Mouse (Mus musculus) left cerebral cortex, postnatal 14 days (tissue): ENCODE data around the gene Gpr3. TPM values are rescaled to one million over a fixed set of nuclear protein-coding genes. Genes with fewer than 3 reads are reported as not detected.
A peak's percentile ranks its signal among the peaks of the same experiment; 100 is the strongest.

Experiments
- DNase-seq, 2 experiments: peaks; one replicate each; pipeline ENCODE4 v3.0.0; 2021 to 2022; ENCODE audit warnings: low spot score in 2 of 2, mixed read lengths in 1 of 2
- intact Hi-C: fragments of 180-260 bp; cut with DNase I; formaldehyde crosslinking; loops from one replicate; pipeline ENCODE4 v1.15.1; 2025
- total RNA-seq, 2 experiments: library from RNA; stranded (reverse); gene quantifications; 2 replicates each; pipeline ENCODE4 v1.2.3; 2021

Gpr3 gene
- total RNA-seq, 2 experiments from 2014 or later: 7.4 to 10.0 TPM

- intact Hi-C loops: loop anchor here (10.0 kb wide), 1 partner anchor 251 kb away; no protein-coding TSS in a partner anchor
- no peak for DNase-seq
These were observed 8.7 kb downstream of the Gpr3 start for GRCm38 (mm10) chr4:133203591-133203990.

GRCm38 (mm10) chr4:133202254-133202653, 10.1 kb downstream of the Gpr3 start:
- intact Hi-C loops: loop anchor here (10.0 kb wide), 1 partner anchor 253 kb away; no protein-coding TSS in a partner anchor
- no peak for DNase-seq

GRCm38 (mm10) chr4:133201006-133201771, 11.1 kb downstream of the Gpr3 start:
- peak; percentile 52 to 64 for DNase-seq

GRCm38 (mm10) chr4:133200343-133200742, 12.0 kb downstream of the Gpr3 start:
- intact Hi-C loops: loop anchor here (10.0 kb wide), 1 partner anchor 254 kb away; no protein-coding TSS in a partner anchor
- DNase-seq: peak in 1 of 2 experiments; percentile 56

More at GRCm38 (mm10) chr4:133201006-133201771, 11.1 kb downstream of the Gpr3 start:
- intact Hi-C loops: loop anchor here (10.0 kb wide), 1 partner anchor 254 kb away; no protein-coding TSS in a partner anchor

- intact Hi-C loops: loop anchor here (10.0 kb wide), 2 partner anchors 65 to 255 kb away; partner anchors contain the start of gene Wasf2
- DNase-seq: no peak
These were observed 12.6 kb downstream of the Gpr3 start for GRCm38 (mm10) chr4:133199743-133200142.

- DNase-seq: no peak
- intact Hi-C loops: loop anchor here (10.0 kb wide), 1 partner anchor 64 kb away; the partner anchor contains the start of gene Wasf2
These were observed 13.8 kb downstream of the Gpr3 start for GRCm38 (mm10) chr4:133198337-133199180.

GRCm38 (mm10) chr4:133197801-133198286, 14.5 kb downstream of the Gpr3 start:
- DNase-seq: no peak
- intact Hi-C loops: loop anchor here (10.0 kb wide), 1 partner anchor 63 kb away; the partner anchor contains the start of gene Wasf2

GRCm38 (mm10) chr4:133197355-133197754, 15.0 kb downstream of the Gpr3 start:
- no peak for DNase-seq
- intact Hi-C loops: loop anchor here (10.0 kb wide), 1 partner anchor 63 kb away; the partner anchor contains the start of gene Wasf2

GRCm38 (mm10) chr4:133196852-133197251, 15.5 kb downstream of the Gpr3 start:
- no peak for DNase-seq
- intact Hi-C loops: loop anchor here (10.0 kb wide), 1 partner anchor 62 kb away; the partner anchor contains the start of gene Wasf2

GRCm38 (mm10) chr4:133196136-133196535, 16.2 kb downstream of the Gpr3 start:
- intact Hi-C loops: loop anchor here (10.0 kb wide), 1 partner anchor 61 kb away; the partner anchor contains the start of gene Wasf2
- no peak for DNase-seq

GRCm38 (mm10) chr4:133195014-133195413, 17.3 kb downstream of the Gpr3 start:
- intact Hi-C loops: loop anchor here (10.0 kb wide), 1 partner anchor 60 kb away; the partner anchor contains the start of gene Wasf2

GRCm38 (mm10) chr4:133194482-133194881, 17.9 kb downstream of the Gpr3 start:
- no peak for DNase-seq
- intact Hi-C loops: loop anchor here (10.0 kb wide), 1 partner anchor 60 kb away; the partner anchor contains the start of gene Wasf2

More at GRCm38 (mm10) chr4:133195014-133195413, 17.3 kb downstream of the Gpr3 start:
- DNase-seq: no peak

GRCm38 (mm10) chr4:133189396-133189795, 22.9 kb downstream of the Gpr3 start:
- DNase-seq: no peak
- intact Hi-C loops: no loop called here

- intact Hi-C loops: no loop called here
- no peak for DNase-seq
These were observed 25.5 kb downstream of the Gpr3 start for GRCm38 (mm10) chr4:133186856-133187255.

- intact Hi-C loops: no loop called here
- DNase-seq: no peak
These were observed 26.4 kb downstream of the Gpr3 start for GRCm38 (mm10) chr4:133185893-133186292.

- peak; percentile 28 to 61 for DNase-seq
- intact Hi-C loops: no loop called here
These were observed 27.3 kb downstream of the Gpr3 start for GRCm38 (mm10) chr4:133184898-133185665.

- DNase-seq: no peak
- intact Hi-C loops: no loop called here
These were observed 28.1 kb downstream of the Gpr3 start for GRCm38 (mm10) chr4:133184031-133184897.
